Mouse (Mus musculus) layer of hippocampus, adult 2 months (tissue): ENCODE data around the gene Oprm1. TPM values are rescaled to one million over a fixed set of nuclear protein-coding genes. Genes with fewer than 3 reads are reported as not detected.

Source experiments
- DNase-seq, 2 experiments: peaks; one replicate each; pipeline ENCODE4 v3.0.0; 2022; ENCODE audit warnings: low spot score in 2 of 2
- H3K27ac ChIP-seq: fragments of 200-600 bp; 2 replicates; pipeline ENCODE4 v1.8.1; 2022
- H3K4me3 ChIP-seq: fragments of 200-600 bp; 2 replicates; pipeline ENCODE4 v1.8.1; 2022; ENCODE audit warnings: mild to moderate bottlenecking
- CTCF ChIP-seq: fragments of 200-600 bp; conservative IDR thresholded peaks from 2 replicates; pipeline ENCODE4 v1.8.1; 2022; ENCODE audit warnings: antibody characterized with exemption, mild to moderate bottlenecking, moderate library complexity
- total RNA-seq, 2 experiments: library from RNA; stranded (reverse); gene quantifications; 2 replicates each; pipeline ENCODE4 v1.2.3; 2021

Oprm1 gene
- total RNA-seq, 2 experiments from 2014 or later: 5.4 to 5.9 TPM

DNA sequence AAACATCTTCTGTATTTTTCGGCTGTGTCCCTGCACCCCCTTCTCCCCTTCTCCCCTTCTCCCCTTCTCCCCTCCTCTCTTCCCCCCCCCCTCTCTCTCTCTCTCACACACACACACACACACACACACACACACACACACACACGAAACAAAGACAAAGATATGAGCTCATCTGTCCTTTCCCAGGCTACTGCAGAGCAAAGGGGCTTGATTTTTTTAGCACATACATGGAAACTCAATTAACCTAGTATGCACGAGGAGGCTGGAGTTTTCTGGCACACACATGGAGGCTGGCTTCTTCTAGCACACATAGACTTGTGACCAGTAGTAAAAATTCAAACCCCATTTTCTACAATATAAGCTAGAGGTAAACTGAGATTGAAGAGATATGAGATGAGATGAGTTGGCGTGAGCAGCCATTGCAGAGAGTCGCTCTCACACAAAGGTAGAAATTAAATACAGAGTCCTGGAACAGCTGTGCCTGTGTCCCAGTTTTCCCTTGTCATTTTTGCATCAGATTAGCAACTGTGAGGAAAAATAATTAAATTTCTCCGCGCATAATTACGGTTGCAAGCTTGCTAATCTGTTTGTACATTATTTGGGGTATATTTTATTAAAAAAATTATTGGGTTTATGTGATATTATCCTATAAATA is 209.4 kb downstream of the Oprm1 start:
- TF ChIP-seq CTCF: no peak
- no peak overlapping the region for H3K27ac ChIP-seq
- no peak overlapping the region for H3K4me3 ChIP-seq
- DNase-seq: no peak

DNA sequence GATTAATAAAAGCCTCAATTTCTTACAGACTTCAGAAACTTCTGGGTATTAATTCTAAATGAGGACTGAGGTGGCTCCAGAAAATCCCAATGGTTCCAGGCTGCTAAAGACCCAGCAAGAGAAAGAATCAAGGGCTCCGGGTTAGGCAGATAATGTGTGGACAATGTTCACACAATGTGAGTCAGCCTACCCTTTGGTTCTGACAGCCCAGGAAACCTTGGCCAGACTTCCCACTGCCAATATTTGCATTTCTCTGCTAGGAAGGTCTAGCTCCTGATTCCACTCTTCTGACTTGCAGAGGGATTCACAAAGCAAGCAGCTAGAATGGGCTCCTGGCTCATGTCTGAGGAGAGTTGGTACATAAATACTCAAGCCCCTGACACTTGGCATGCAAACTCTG is 210.0 kb downstream of the Oprm1 start:
- TF ChIP-seq CTCF: no peak
- Histone ChIP-seq H3K4me3 (no peak overlapping the region), H3K27ac (no peak overlapping the region)
- no peak for DNase-seq

DNA sequence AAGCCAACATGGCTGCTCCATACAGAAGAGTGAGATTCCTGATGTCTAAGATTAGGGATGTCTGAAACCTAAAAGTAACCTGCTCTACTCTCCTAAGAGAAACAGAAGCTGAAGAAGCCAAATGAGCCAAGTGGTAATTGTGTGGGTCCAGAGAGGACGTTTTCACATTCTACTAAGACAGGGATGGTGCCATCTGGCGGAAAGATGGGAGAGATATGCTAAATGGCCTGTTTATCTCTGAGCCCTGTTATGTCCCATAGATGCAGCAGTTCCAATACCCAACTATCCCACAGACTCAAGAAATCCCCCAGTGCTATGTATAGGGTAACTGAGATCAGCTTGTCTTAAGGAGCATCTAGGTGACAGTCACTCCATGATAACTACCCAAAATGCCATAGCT is 219.5 kb downstream of the Oprm1 start:
- Histone ChIP-seq H3K4me3 (no peak overlapping the region), H3K27ac (no peak overlapping the region)
- no peak for DNase-seq
- peak; percentile 14 for TF ChIP-seq CTCF

DNA sequence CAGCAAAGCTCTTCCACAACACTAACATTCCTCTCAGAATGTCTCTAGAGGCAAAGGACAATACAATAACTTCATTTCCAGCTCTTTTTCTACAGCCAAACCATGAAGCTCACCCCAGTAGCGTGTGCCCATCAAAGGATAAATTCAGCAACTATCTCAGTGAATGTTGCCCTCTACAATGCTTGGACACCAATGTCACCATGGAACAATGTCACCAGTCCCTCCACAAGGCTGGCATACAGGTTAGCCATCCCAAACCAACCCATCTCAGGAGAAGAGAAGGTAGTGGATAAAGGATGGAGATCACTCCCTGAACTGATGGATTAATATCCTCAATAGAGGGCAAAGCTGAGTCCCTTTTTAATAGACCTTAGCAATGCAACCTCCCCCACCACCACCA is 220.4 kb downstream of the Oprm1 start:
- DNase-seq: no peak
- Histone ChIP-seq H3K4me3 (peak overlapping the region; percentile 34), H3K27ac (no peak overlapping the region)
- no peak for TF ChIP-seq CTCF

DNA sequence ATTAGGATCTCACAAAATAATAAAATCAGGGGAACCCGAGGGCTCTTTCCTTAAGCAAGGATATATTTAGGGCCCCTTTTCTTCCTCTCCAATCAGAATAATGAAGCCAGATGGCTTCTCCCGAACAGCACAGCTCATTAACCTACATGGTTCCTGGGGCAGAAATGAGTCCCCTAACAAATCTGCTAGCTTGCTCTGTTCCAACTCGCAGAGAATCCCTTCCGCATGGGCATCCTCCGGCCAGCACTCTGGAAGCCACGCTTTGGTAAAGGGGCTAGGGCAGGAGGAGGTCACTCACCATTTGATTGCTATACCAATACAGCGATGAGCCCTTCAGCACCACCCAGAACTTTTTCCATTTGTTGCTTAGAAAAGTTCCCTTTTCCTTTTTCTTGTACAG is 220.9 kb downstream of the Oprm1 start:
- TF ChIP-seq CTCF: no peak
- Histone ChIP-seq H3K4me3 (peak overlapping the region; percentile 53), H3K27ac (peak overlapping the region; percentile 74)
- no peak for DNase-seq

DNA sequence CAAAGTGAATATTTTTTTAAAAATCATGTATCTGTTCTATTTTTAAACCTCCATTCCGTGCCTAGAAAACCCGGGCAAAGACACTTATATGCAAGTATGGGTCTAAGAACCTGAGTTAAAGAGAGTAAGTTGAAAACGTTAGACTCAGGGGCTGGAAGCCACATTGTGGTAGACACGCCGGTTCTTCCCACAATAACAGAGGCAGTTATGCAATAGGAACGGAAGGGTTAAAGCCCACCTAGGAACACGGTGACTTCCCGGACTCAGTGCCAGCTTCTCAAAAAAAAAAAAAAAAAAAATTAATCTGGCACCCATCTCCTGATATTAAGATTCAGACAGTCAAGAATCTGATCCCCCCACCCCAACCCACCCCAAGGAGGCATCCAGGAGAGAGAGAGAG is 221.5 kb downstream of the Oprm1 start:
- Histone ChIP-seq H3K4me3 (peak overlapping the region; percentile 53), H3K27ac (peak overlapping the region; percentile 74)
- TF ChIP-seq CTCF: no peak
- no peak for DNase-seq

DNA sequence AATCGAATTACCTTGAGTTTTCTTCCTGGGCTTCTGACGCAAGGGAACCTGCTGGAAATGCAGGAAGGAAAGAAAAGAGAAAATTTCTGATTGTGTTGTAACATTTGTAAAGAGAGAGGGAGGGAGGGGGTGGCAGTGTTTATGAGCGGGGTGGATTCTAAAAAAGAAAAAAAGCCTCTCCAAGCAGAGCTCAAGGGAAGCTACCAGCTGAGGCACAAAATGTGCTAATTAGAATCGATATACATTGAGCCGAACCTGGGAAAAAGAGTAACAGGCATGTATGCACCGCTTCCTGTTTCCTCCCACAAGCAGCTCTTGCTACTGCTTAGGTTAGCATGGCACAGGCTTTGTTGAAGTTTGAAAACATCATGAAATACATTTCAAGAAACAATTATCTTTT is 221.9 kb downstream of the Oprm1 start:
- no peak for TF ChIP-seq CTCF
- H3K27ac ChIP-seq: peak overlapping the region; percentile 74; the same call in 1 of the 2 replicates
- peak overlapping the region; percentile 53 for H3K4me3 ChIP-seq
- peak in 1 of 2 experiments; percentile 9 for DNase-seq

DNA sequence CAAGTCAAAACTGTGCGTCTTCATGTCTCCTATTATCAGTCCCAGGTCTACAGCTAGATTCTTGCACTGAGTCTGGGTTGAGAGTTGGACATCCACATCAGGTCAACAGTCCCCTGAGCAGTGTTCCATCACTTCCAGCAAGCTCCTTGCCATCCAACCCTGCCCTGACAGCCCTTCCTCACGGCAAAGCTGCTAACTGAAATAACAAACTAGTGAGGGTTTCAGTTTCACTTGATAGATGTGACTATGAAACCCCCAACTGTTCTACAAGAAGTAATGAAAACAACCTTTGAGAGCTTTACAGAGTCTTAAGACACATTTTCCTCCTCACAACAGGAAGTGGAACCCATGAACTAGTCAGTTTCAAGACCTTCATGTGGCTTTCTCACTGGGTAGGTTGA is 224.4 kb downstream of the Oprm1 start:
- Histone ChIP-seq H3K27ac (no peak overlapping the region), H3K4me3 (no peak overlapping the region)
- no peak for TF ChIP-seq CTCF
- DNase-seq: no peak

DNA sequence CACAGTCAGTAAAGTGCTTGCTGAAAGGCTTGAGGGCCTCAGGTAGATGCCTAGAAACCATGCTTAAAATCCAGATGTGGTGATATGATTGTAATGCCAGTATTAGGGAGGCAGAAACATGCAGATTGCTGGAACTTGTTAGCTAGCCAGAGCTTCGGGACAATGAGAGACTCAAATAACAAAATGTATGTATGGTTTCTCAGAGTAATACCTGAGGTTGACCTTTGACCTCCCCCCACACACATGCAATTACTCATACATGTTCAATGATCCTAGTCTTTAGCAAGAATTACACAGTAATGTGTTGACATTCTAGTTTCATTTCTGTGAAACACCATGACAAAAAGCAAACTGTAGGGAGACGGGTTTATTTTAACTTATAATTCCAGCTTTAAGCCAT is 225.1 kb downstream of the Oprm1 start:
- DNase-seq: no peak
- Histone ChIP-seq H3K27ac (no peak overlapping the region), H3K4me3 (no peak overlapping the region)
- TF ChIP-seq CTCF: no peak

DNA sequence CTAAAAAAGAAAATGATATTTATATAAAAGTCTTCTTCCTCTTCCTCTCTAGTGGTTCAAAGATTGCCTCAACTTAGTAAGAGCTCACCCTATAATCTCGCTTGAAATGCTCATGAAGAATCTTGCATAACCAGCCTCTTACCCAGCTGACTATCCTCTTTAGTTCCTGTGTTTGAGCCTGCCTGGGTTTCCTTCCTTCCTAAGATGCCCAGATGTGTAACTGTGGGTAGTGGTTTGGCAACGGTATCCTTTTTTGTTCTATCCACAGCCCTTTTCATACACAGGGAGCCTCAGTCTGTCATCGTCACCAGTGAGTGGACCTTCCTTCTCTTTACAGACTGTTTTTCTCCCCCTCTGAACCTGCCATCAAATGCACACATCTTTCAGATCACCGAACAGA is 227.9 kb downstream of the Oprm1 start:
- H3K4me3 ChIP-seq: no peak overlapping the region
- H3K27ac ChIP-seq: no peak overlapping the region
- TF ChIP-seq CTCF: no peak
- DNase-seq: no peak

DNA sequence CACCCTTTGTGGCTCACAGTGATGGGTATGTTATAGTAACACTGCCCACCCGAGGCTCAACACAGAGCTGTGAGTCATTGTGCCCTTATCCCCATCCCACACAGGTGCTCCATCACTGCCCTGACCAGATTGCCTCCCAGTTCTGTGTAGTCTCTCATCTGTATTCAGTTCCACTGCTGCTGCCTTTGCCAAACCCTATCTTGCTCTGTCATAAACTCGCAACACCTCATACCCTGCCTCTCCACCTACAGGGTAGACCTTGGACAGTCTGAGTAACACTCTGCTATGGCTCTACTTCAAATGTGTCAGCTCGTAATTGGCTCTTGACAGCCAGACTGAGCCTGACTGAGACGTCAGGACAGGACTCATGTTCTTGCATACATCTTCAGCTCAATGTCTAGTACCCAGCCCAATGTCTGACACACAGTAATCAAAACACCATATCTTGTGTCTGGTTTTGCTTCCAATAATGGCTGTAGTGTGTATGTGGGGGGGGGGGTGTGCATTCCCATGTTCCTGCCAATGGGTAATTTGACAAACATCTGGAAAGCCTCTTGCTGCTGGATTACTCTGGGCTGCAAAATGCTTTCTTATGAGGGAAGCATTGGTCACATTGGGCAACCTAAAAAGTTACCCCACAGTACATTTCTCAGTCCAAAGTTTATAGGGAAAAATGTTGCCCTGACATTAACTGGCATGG is 229.2 kb downstream of the Oprm1 start:
- Histone ChIP-seq H3K27ac (no peak overlapping the region), H3K4me3 (no peak overlapping the region)
- DNase-seq: no peak
- TF ChIP-seq CTCF: no peak

DNA sequence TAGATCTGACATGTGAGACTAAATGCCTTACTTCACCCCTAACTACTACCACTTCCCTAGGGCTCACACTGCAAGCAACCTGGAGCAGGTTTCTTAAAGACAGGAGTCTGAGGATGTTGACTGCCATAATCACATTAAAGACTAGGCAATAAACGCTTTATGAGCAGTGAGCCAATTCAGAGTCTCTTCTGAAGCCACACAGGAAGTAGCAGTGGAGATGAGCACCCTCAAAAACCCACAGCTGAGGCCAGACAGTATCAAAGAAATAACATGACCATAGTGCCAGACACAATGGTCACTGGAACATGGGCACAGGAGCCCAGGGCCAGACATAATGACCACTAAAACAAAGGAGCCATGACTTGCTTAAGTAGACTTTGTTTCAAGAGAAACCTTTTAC is 230.2 kb downstream of the Oprm1 start:
- no peak for DNase-seq
- no peak overlapping the region for H3K4me3 ChIP-seq
- no peak for TF ChIP-seq CTCF
- no peak overlapping the region for H3K27ac ChIP-seq

DNA sequence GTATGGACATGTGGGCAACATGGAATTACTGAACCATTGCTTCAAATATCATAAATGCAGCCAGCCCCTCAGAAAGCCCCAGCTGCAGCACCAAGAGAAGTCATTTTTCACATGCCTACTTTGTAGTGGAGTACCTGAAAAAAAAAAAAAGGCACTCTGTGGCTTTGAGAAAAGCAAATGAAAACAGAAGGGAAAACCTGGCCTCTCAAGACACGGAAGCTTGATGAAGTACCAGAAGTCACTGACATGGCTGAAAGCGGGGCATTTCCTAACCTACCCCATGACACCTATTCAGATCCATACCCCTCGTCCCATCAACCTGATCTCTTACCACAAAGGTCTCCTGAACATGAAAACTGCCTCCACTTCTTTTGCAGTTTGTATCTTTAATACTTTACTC is 238.6 kb downstream of the Oprm1 start:
- Histone ChIP-seq H3K4me3 (no peak overlapping the region), H3K27ac (no peak overlapping the region)
- TF ChIP-seq CTCF: no peak
- DNase-seq: no peak
